In the genomic region with DNA sequence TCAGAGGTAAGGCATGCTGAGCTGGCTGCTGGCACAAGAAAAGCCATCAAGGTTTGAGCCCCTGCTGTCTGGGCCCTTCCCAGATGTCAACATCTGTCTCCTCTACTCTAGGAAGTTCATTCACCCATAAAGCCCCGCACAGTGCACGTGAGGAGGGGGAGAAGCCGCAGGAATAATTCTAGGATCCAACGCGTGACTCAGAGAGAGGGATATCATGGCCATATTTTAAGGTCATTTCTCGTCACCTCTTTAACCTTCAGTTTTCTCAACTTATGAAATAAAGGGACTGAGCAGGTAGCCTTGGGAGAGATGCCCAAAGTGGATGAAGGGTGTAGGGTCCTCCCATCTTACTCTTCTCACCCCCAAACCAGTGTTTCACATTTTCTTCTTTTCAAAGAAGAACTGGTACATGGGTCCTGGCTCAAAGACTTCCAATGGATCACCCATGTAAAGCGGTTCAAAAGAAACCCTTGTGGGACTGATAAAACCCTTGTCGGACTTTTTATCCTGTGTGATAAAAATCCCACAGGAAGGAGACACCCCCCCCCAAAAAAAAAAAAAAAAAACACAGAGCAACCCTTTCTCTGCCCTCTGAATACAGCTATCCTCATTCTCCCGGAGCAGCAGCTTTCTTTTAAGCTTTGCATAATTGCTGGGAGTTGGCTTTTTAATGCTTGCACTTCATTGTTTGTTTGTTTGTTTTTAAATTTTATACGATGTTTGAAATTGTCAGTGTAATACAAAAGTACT, we compare ENCODE assay signal across 15 mouse cellular contexts. TPM values are rescaled to one million over a fixed set of nuclear protein-coding genes. Genes with fewer than 3 reads are reported as not detected.
DNase-seq lines count a peak whose midpoint lies in the region; ATAC-seq and TF ChIP-seq lines count a peak whose summit lies in the region.
"Had no signal": no experiment of that assay in that cellular context is flagged by ENCODE, and none has a peak within 500 bp of the region (broad histone marks: within the 10 kb centered on the region; RNA-seq: fewer than 3 reads in every experiment).

No protein-coding gene starts in this region.

- ATAC-seq in kidney, embryonic 16.5 days (ENCODE audit: low FRiP score, low TSS enrichment): no peak
- no peak for ATAC-seq in stomach, embryonic 15.5 days (ENCODE audit: insufficient read depth, low FRiP score, low read depth)
- no peak for ATAC-seq in stomach, postnatal 0 days (ENCODE audit: low FRiP score, low TSS enrichment)
- no peak for ATAC-seq in stomach, embryonic 16.5 days (ENCODE audit: insufficient read depth, low FRiP score)
- no peak for ATAC-seq in cerebellum, adult (ENCODE audit: insufficient number of reproducible peaks, low FRiP score, low TSS enrichment)

- no peak overlapping the region; the same call in 1 of the 2 replicates for H3K4me2 ChIP-seq in kidney, embryonic 16.5 days (replicated peaks; ENCODE audit: low read depth, low read length)
- peak overlapping the region; percentile 75; the same call in 1 of the 2 replicates for H3K4me2 ChIP-seq in stomach, embryonic 15.5 days
- no peak overlapping the region for H3K4me2 ChIP-seq in stomach, postnatal 0 days (replicated peaks; ENCODE audit: low read depth)
- H3K4me2 ChIP-seq in stomach, embryonic 16.5 days (ENCODE audit: low read depth, low read length): peak overlapping the region; percentile 77

- peak overlapping the region; percentile 91; the same call in 1 of the 2 replicates for H3K4me3 ChIP-seq in gastrocnemius, adult 2 months
- H3K4me3 ChIP-seq in kidney, embryonic 16.5 days (ENCODE audit: low read length): no peak overlapping the region
- H3K4me3 ChIP-seq in stomach, embryonic 15.5 days (replicated peaks): no peak overlapping the region; the same call in 1 of the 2 replicates
- H3K4me3 ChIP-seq in stomach, postnatal 0 days (ENCODE audit: low read depth, low read length): no peak overlapping the region
- H3K4me3 ChIP-seq in stomach, embryonic 16.5 days (replicated peaks; ENCODE audit: low read length): no peak overlapping the region

- TF ChIP-seq EP300 in stomach, postnatal 0 days (optimal IDR thresholded peaks at IDR 0.05): no peak

- intact Hi-C loops in gastrocnemius, adult 2 months (cut with DNase I): loop anchor here (5.0 kb wide), 2 partner anchors 33 to 57 kb away; a partner anchor contains a TSS

- H3K27ac ChIP-seq in gastrocnemius, adult 2 months: peak overlapping the region; percentile 95
- H3K27ac ChIP-seq in kidney, embryonic 16.5 days (ENCODE audit: low read length): peak overlapping the region; percentile 7; the same call in 1 of the 2 replicates
- no peak overlapping the region; the same call in 1 of the 2 replicates for H3K27ac ChIP-seq in stomach, embryonic 15.5 days
- no peak overlapping the region for H3K27ac ChIP-seq in stomach, postnatal 0 days (replicated peaks)
- peak overlapping the region; percentile 83 for H3K27ac ChIP-seq in stomach, embryonic 16.5 days (ENCODE audit: low read length)
- H3K27ac ChIP-seq: neural tube, embryonic 12.5 days had no signal

- peaks cover 3% of the 10 kb centered on the region; the same call in 1 of the 2 replicates for H3K36me3 ChIP-seq in kidney, embryonic 16.5 days (ENCODE audit: insufficient read depth, low read length)
- peaks cover 8% of the 10 kb centered on the region; the same call in 1 of the 2 replicates for H3K36me3 ChIP-seq in stomach, embryonic 15.5 days
- no peaks in the 10 kb centered on the region for H3K36me3 ChIP-seq in stomach, postnatal 0 days (ENCODE audit: control insufficient read depth, insufficient read depth, low read length)
- no peaks in the 10 kb centered on the region for H3K36me3 ChIP-seq in stomach, embryonic 16.5 days (ENCODE audit: control insufficient read depth, insufficient read depth, low read length)

- WGBS in kidney, embryonic 16.5 days: 72% methylated on average over 10 of the region's 10 CpGs
- 75% methylated on average over 10 of the region's 10 CpGs for WGBS in stomach, embryonic 15.5 days
- WGBS in stomach, postnatal 0 days: 78% methylated on average over 10 of the region's 10 CpGs
- 75% methylated on average over 10 of the region's 10 CpGs for WGBS in stomach, embryonic 16.5 days

- H3K27me3 ChIP-seq in kidney, embryonic 16.5 days (ENCODE audit: insufficient read depth, low read length): no peaks in the 10 kb centered on the region
- H3K27me3 ChIP-seq in stomach, embryonic 15.5 days (replicated peaks): no peaks in the 10 kb centered on the region
- H3K27me3 ChIP-seq in stomach, postnatal 0 days (ENCODE audit: control insufficient read depth, insufficient read depth, low read length): no peaks in the 10 kb centered on the region
- H3K27me3 ChIP-seq in stomach, embryonic 16.5 days (ENCODE audit: control insufficient read depth, insufficient read depth, low read length): no peaks in the 10 kb centered on the region
- H3K27me3 ChIP-seq: intestine, embryonic 15.5 days; midbrain, embryonic 15.5 days had no signal

- H3K9me3 ChIP-seq in kidney, embryonic 16.5 days (ENCODE audit: low read length): no peaks in the 10 kb centered on the region
- no peaks in the 10 kb centered on the region for H3K9me3 ChIP-seq in stomach, embryonic 15.5 days
- H3K9me3 ChIP-seq in stomach, postnatal 0 days (ENCODE audit: control insufficient read depth, low read length): no peaks in the 10 kb centered on the region
- H3K9me3 ChIP-seq in stomach, embryonic 16.5 days (replicated peaks; ENCODE audit: control insufficient read depth, low read length): no peaks in the 10 kb centered on the region
- H3K9me3 ChIP-seq: G1E; intestine, embryonic 15.5 days; midbrain, embryonic 15.5 days; neural tube, embryonic 12.5 days had no signal

- DNase-seq in gastrocnemius, adult 2 months: no peak
- no peak for DNase-seq in gastrocnemius, postnatal 25 days
- DNase-seq in kidney, postnatal 4 days: no peak
- no peak for DNase-seq in stomach, postnatal 0 days (ENCODE audit: low spot score)
- DNase-seq: heart, postnatal 36 days had no signal

- peaks cover 27% of the 10 kb centered on the region for H3K4me1 ChIP-seq in kidney, embryonic 16.5 days (ENCODE audit: insufficient read depth, low read length)
- peaks cover 6% of the 10 kb centered on the region; the same call in 1 of the 2 replicates for H3K4me1 ChIP-seq in stomach, embryonic 15.5 days
- H3K4me1 ChIP-seq in stomach, postnatal 0 days (replicated peaks; ENCODE audit: control insufficient read depth, insufficient read depth): no peaks in the 10 kb centered on the region
- peaks cover 10% of the 10 kb centered on the region for H3K4me1 ChIP-seq in stomach, embryonic 16.5 days (ENCODE audit: control insufficient read depth, insufficient read depth, low read length)

- TF ChIP-seq CTCF in gastrocnemius, adult 2 months (IDR thresholded peaks at IDR 0.05): no peak
- TF ChIP-seq CTCF in stomach, postnatal 0 days (IDR thresholded peaks at IDR 0.05; ENCODE audit: low read depth): no peak

- no peak overlapping the region; the same call in 1 of the 2 replicates for H3K9ac ChIP-seq in kidney, embryonic 16.5 days (replicated peaks; ENCODE audit: low read length)
- H3K9ac ChIP-seq in stomach, embryonic 15.5 days: no peak overlapping the region
- H3K9ac ChIP-seq in stomach, postnatal 0 days (ENCODE audit: low read length): no peak overlapping the region
- H3K9ac ChIP-seq in stomach, embryonic 16.5 days (ENCODE audit: low read length): no peak overlapping the region; the same call in 1 of the 2 replicates

RNA-seq across cellular contexts. Expression of a gene that starts 1.0 kb away (rescaled TPM):
- 1 to 10 TPM; 6.2 to 7.9 TPM for total RNA-seq in gastrocnemius, adult 2 months (2021)
- 1 to 10 TPM; 5.0 to 6.3 TPM for total RNA-seq in gastrocnemius, postnatal 25 days (2021)
- 38.8 and 45.1 TPM in 2 replicates for polyA plus RNA-seq in kidney, embryonic 16.5 days (2015; fragmentation: Nextera tagmentation; extraction: Ambion mirVana)
- polyA plus RNA-seq in stomach, embryonic 15.5 days (2015; fragmentation: Nextera tagmentation; extraction: Ambion mirVana): 45.5 and 53.4 TPM in 2 replicates
- 52.3 and 55.4 TPM in 2 replicates for polyA plus RNA-seq in stomach, postnatal 0 days (2015; fragmentation: Nextera tagmentation; extraction: Ambion mirVana)
- 52.3 and 58.1 TPM in 2 replicates for polyA plus RNA-seq in stomach, embryonic 16.5 days (2015; fragmentation: Nextera tagmentation; extraction: Ambion mirVana)

RNA-seq across cellular contexts. Expression of a gene that starts 13.5 kb away (rescaled TPM):
- total RNA-seq in gastrocnemius, adult 2 months (2021): under 1 TPM in 1 of 2 experiments, not detected in 1; 0.45 TPM
- total RNA-seq in gastrocnemius, postnatal 25 days (2021): not detected
- not detected in 2 replicates for polyA plus RNA-seq in kidney, embryonic 16.5 days (2015; fragmentation: Nextera tagmentation; extraction: Ambion mirVana)
- polyA plus RNA-seq in stomach, embryonic 15.5 days (2015; fragmentation: Nextera tagmentation; extraction: Ambion mirVana): not detected in 2 replicates
- not detected in 2 replicates for polyA plus RNA-seq in stomach, postnatal 0 days (2015; fragmentation: Nextera tagmentation; extraction: Ambion mirVana)
- not detected in 2 replicates for polyA plus RNA-seq in stomach, embryonic 16.5 days (2015; fragmentation: Nextera tagmentation; extraction: Ambion mirVana)
- total RNA-seq: left cerebral cortex, postnatal 25 days had no signal
- polyA plus RNA-seq: cerebellum, adult 2 months; G1E; intestine, embryonic 15.5 days; midbrain, embryonic 15.5 days; neural tube, embryonic 12.5 days had no signal

RNA-seq across cellular contexts. Expression of a gene that starts 32.4 kb away (rescaled TPM):
- total RNA-seq in gastrocnemius, adult 2 months (2021): 10 to 100 TPM in 1 of 2 experiments, 1 to 10 TPM in 1; 6.8 to 11.4 TPM
- 1 to 10 TPM; 7.1 to 10.0 TPM for total RNA-seq in gastrocnemius, postnatal 25 days (2021)
- polyA plus RNA-seq in kidney, embryonic 16.5 days (2015; fragmentation: Nextera tagmentation; extraction: Ambion mirVana): 55.5 and 56.2 TPM in 2 replicates
- 49.4 and 60.4 TPM in 2 replicates for polyA plus RNA-seq in stomach, embryonic 15.5 days (2015; fragmentation: Nextera tagmentation; extraction: Ambion mirVana)
- polyA plus RNA-seq in stomach, postnatal 0 days (2015; fragmentation: Nextera tagmentation; extraction: Ambion mirVana): 29.4 and 33.4 TPM in 2 replicates
- 51.3 and 53.1 TPM in 2 replicates for polyA plus RNA-seq in stomach, embryonic 16.5 days (2015; fragmentation: Nextera tagmentation; extraction: Ambion mirVana)

Comparison
In these comparisons a context has a peak if more than half of its experiments do, and no peak if none do; other contexts are left out.
1. H3K27ac ChIP-seq: peak in gastrocnemius, adult 2 months (single experiment), kidney, embryonic 16.5 days (single experiment) and stomach, embryonic 16.5 days (single experiment); none in stomach, embryonic 15.5 days (single experiment) and stomach, postnatal 0 days (single experiment).
2. H3K4me2 ChIP-seq: peak in stomach, embryonic 15.5 days (single experiment) and stomach, embryonic 16.5 days (single experiment); none in kidney, embryonic 16.5 days (single experiment) and stomach, postnatal 0 days (single experiment).